Mouse (Mus musculus): ENCODE results near the gene Slc22a7. TPM values are rescaled to one million over a fixed set of nuclear protein-coding genes. Genes with fewer than 3 reads are reported as not detected.

Gene Slc22a7
- polyA plus RNA-seq, 1 experiment from 2014 or later: not detected

DNA sequence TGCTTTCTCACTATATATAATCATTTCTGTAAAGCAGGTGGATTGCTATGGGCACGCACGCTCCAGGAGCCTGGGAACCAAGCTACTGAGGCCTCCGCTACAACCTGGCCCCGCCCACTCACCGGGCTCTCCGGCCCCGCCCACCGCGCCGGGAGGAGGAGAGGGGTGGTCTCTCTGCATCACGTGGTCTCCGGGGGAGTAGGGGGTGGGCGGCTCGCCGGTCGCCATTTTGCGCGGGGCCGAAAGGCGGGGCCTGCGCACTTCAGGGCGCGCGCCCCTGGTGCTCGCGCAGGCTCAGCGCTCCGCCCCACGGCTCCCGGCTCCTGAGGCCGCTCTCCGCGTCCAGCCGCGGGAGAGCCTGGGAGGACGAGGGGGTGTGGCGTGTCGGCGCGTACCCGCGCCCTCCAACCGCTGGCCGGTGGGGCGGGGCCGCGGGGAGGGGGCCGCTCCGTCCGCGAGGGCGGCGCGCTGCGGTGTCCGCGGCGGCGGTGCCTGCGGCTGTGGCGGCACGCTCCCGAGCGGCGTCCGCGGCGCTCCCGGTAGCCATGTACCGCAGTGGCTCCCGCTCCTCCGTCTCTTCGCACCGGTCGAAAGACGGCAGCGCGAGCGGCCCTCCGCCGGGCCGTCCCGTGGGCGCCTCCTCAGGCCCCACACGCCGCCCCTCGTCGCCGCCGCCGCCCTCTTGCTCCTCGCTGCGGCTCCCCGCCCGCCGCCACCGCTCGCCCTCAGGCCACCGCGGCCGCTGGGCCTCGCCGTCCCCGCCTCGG is 54.8 kb downstream of the Slc22a7 start, which contains the start of gene Zfp318:
Gene Zfp318, plus strand, starts transcription at position 438 of the 767 bp plus-strand sequence.
- peak within 1 kb of the TSS; percentile 94 for H3K9ac ChIP-seq (ENCODE audit: low read depth, low read length)
- ATAC-seq (replicated peaks; ENCODE audit: insufficient number of reproducible peaks, low FRiP score, low TSS enrichment): peak; percentile 98
- H3K9me3 ChIP-seq (replicated peaks; ENCODE audit: control insufficient read depth, low read length): no peaks in the 10 kb centered on the region
- H3K27ac ChIP-seq (ENCODE audit: low read depth, low read length): peak within 1 kb of the TSS; percentile 87
- peak within 1 kb of the TSS; percentile 92 for H3K4me2 ChIP-seq
- peaks cover 8% of the 10 kb centered on the region for H3K4me1 ChIP-seq (ENCODE audit: control insufficient read depth, insufficient read depth, low read length)
- H3K4me3 ChIP-seq (ENCODE audit: low read depth, low read length): peak within 1 kb of the TSS; percentile 67
- H3K36me3 ChIP-seq (ENCODE audit: control insufficient read depth, insufficient read depth, low read length): peaks cover 3% of the 10 kb centered on the region; the same call in 1 of the 2 replicates
- H3K27me3 ChIP-seq (ENCODE audit: control insufficient read depth, insufficient read depth, low read length): no peaks in the 10 kb centered on the region
- WGBS (ENCODE audit: insufficient replicate concordance): under 1% methylated on average over 72 of the region's 105 CpGs

Other genes starting within 250 kb of the Slc22a7 start
- gene Polh, start 235.8 kb downstream of the Slc22a7 start, polyA plus RNA-seq (2014; fragmentation: Nextera tagmentation; extraction: Ambion mirVana): 12.1 and 12.3 TPM in 2 replicates
- 32.3 and 32.6 TPM in 2 replicates for gene Xpo5, start 235.7 kb downstream of the Slc22a7 start, polyA plus RNA-seq (2014; fragmentation: Nextera tagmentation; extraction: Ambion mirVana)
- 56.0 and 56.1 TPM in 2 replicates for gene Polr1c, start 190.4 kb downstream of the Slc22a7 start, polyA plus RNA-seq (2014; fragmentation: Nextera tagmentation; extraction: Ambion mirVana)
- gene Yipf3, start 190.4 kb downstream of the Slc22a7 start, polyA plus RNA-seq (2014; fragmentation: Nextera tagmentation; extraction: Ambion mirVana): 77.8 and 83.0 TPM in 2 replicates
- 0.70 and 0.79 TPM in 2 replicates for gene Lrrc73, start 184.9 kb downstream of the Slc22a7 start, polyA plus RNA-seq (2014; fragmentation: Nextera tagmentation; extraction: Ambion mirVana)
- gene Tjap1, start 155.4 kb downstream of the Slc22a7 start, polyA plus RNA-seq (2014; fragmentation: Nextera tagmentation; extraction: Ambion mirVana): 36.8 and 37.0 TPM in 2 replicates
- 0.27 TPM in 1 of 2 replicates, not detected in the other for gene Dlk2, start 141.0 kb downstream of the Slc22a7 start, polyA plus RNA-seq (2014; fragmentation: Nextera tagmentation; extraction: Ambion mirVana)
- gene Abcc10, start 110.1 kb downstream of the Slc22a7 start, polyA plus RNA-seq (2014; fragmentation: Nextera tagmentation; extraction: Ambion mirVana): 3.4 and 4.3 TPM in 2 replicates
- 6.1 and 8.2 TPM in 2 replicates for gene Zfp318, start 54.7 kb downstream of the Slc22a7 start, polyA plus RNA-seq (2014; fragmentation: Nextera tagmentation; extraction: Ambion mirVana)
- 0.39 and 0.97 TPM in 2 replicates for gene Crip3, start 9.5 kb downstream of the Slc22a7 start, polyA plus RNA-seq (2014; fragmentation: Nextera tagmentation; extraction: Ambion mirVana)
- 0.04 and 0.07 TPM in 2 replicates for gene Ttbk1, start 49.2 kb upstream of the Slc22a7 start, polyA plus RNA-seq (2014; fragmentation: Nextera tagmentation; extraction: Ambion mirVana)
- 27.9 and 28.4 TPM in 2 replicates for gene Dnph1, start 58.3 kb upstream of the Slc22a7 start, polyA plus RNA-seq (2014; fragmentation: Nextera tagmentation; extraction: Ambion mirVana)
- 2.5 and 4.4 TPM in 2 replicates for gene Cul9, start 107.9 kb upstream of the Slc22a7 start, polyA plus RNA-seq (2014; fragmentation: Nextera tagmentation; extraction: Ambion mirVana)
- 14.6 and 15.0 TPM in 2 replicates for gene Srf, start 117.7 kb upstream of the Slc22a7 start, polyA plus RNA-seq (2014; fragmentation: Nextera tagmentation; extraction: Ambion mirVana)
- 18.8 and 22.8 TPM in 2 replicates for gene Ptk7, start 191.0 kb upstream of the Slc22a7 start, polyA plus RNA-seq (2014; fragmentation: Nextera tagmentation; extraction: Ambion mirVana)
- gene Klc4, start 207.6 kb upstream of the Slc22a7 start, polyA plus RNA-seq (2014; fragmentation: Nextera tagmentation; extraction: Ambion mirVana): 16.5 and 18.0 TPM in 2 replicates
- 110 and 119 TPM in 2 replicates for gene Mrpl2, start 207.8 kb upstream of the Slc22a7 start, polyA plus RNA-seq (2014; fragmentation: Nextera tagmentation; extraction: Ambion mirVana)
- 33.6 and 36.2 TPM in 2 replicates for gene Cul7, start 211.9 kb upstream of the Slc22a7 start, polyA plus RNA-seq (2014; fragmentation: Nextera tagmentation; extraction: Ambion mirVana)
- gene Rrp36, start 235.9 kb upstream of the Slc22a7 start, polyA plus RNA-seq (2014; fragmentation: Nextera tagmentation; extraction: Ambion mirVana): 37.0 and 40.8 TPM in 2 replicates
- gene Mea1, start 240.3 kb upstream of the Slc22a7 start, polyA plus RNA-seq (2014; fragmentation: Nextera tagmentation; extraction: Ambion mirVana): 142 and 154 TPM in 2 replicates
- 117 and 143 TPM in 2 replicates for gene Klhdc3, start 242.5 kb upstream of the Slc22a7 start, polyA plus RNA-seq (2014; fragmentation: Nextera tagmentation; extraction: Ambion mirVana)